Mouse (Mus musculus) kidney, adult 8-10 months (tissue): ENCODE results near the gene Aak1.
A peak's percentile ranks its signal among the peaks of the same experiment; 100 is the strongest.
"Not testable (repeated sequence)": the region's sequence is repeated elsewhere in the genome, so short reads cannot be mapped to it uniquely, and the experiment has no call there.

Source experiments
- DNase-seq, 2 experiments: peaks; one replicate each; pipeline ENCODE4 v3.0.0; 2022

The Aak1 gene

GRCm38 (mm10) chr6:87031310-87031709, 182.0 kb downstream of the Aak1 start:
- DNase-seq: peak; percentile 72 to 82

DNA sequence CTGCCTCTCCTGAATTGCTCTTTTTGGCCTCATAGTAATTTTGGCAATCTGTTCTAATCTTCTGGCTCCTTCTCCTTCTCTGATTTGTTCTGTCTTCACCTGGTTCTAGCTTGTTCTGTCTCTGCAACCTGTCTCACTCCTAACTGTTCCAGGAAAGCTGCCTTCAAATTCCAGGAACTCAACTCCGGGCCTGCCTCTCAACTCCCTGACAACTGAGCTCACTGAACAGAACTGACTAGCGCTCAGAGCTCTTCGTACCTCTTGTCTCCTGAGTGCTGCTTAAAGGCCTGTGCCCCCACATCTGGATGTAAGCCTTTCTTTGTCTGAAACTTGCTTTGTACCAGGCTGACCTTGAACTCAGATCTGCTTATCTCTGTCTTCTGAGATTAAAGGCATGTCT, 183.1 kb downstream of the Aak1 start:
- DNase-seq: peak in 1 of 2 experiments; percentile 16

DNA sequence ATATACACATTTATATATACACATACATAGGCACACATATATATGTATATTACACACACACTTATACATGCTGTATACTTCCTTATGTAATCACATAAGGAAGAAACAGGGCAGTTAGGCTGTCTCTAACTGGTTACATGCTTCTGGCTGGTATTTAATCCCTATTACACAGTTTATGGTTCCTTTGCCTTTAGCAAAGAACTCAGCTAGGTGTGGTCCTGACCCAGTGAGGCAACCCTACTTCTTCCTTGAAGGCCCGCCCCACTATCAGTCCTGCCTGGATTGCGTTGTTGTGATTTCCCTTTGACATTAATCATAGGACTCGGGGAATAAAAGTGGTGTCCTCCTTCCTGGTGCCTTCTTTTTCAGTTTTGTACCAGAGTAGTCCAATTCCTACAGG, 185.1 kb downstream of the Aak1 start:
- DNase-seq: no peak

GRCm38 (mm10) chr6:87037826-87038620, 188.7 kb downstream of the Aak1 start:
- DNase-seq: peak in 1 of 2 experiments; percentile 21

- no peak for DNase-seq
These were observed 189.8 kb downstream of the Aak1 start for GRCm38 (mm10) chr6:87039161-87039560.

- DNase-seq: no peak
These were observed 191.7 kb downstream of the Aak1 start for GRCm38 (mm10) chr6:87040971-87041370.

- no peak for DNase-seq
These were observed 192.1 kb downstream of the Aak1 start for GRCm38 (mm10) chr6:87041431-87041830.

DNA sequence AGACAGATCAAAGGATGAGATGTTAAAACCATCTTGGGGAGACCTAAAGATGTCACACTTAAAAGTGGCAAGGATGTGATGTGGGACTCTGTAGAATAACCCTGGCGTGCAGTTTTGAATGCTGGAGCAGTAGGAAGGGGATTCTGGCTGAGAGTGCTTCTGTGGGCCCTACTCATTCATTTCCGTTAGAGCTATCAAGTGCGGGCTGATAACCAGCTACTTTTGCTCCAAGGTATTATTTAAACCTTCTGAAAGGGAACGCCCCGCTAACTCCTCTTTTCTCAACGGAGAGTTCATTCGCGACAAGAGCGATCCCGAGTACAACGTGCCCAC, 192.7 kb downstream of the Aak1 start:
- no peak for DNase-seq

- DNase-seq: peak; percentile 92 to 93
These were observed 193.2 kb downstream of the Aak1 start, which contains the start of gene Gfpt1 for GRCm38 (mm10) chr6:87042337-87043130. Gfpt1 (plus strand) TSS chr6:87042846.

DNA sequence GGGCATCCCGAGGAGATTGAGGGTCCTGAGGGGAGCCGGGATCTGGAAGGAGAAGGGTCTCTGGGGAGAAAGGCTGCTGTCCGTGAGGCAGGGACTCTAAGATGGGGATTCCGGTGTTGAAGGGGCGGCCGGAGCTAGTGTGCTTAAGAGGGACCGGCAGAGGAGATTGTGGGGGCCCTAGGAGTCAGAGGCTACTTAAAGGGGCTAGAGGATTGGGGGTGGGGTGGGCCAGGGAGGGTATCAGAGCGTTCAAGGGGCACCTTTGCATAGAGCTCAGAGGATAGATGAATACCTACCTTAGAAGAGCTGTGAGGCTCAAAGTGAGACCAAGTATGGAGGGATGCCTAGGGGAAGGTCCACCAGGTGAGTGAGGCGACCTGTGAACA, 193.8 kb downstream of the Aak1 start:
- no peak for DNase-seq

DNA sequence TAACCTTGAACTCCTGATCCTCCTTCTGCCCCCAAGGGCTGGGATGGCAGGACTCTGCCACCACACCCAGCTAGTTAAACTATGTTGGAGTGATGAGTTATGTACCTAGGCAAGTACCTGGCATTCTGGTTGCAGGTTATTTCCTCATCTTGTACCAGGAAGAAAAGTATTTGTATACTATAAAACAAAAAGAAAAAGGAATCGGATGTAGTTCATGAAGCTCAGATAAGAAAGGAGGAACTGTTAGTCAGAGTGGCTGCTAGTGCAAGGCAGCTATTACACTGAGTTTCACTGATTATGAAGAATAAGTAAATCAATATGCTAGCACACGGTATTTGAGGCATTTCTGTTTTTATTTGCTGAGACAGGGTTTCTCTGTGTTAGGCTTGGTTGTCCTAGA, 195.6 kb downstream of the Aak1 start:
- DNase-seq: no peak

GRCm38 (mm10) chr6:87045507-87045906, 196.2 kb downstream of the Aak1 start:
- no peak for DNase-seq

DNA sequence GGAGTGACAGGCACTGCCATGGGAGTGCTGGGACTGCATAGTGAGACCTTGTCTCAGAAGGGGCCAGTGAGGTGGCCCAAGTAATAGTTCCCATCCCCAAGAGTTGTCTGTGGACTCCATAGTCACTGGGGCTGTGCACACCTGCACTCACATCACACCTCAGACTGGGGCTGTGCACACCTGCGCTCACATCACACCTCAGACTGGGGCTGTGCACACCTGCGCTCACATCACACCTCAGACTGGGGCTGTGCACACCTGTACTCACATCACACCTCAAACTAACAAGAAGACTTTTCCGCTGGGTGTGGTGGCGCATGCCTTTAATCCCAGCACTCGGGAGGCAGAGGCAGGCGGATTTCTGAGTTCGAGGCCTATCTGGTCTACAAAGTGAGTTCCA, 199.4 kb downstream of the Aak1 start:
- DNase-seq: not testable (repeated sequence)

- DNase-seq: no peak
These were observed 202.6 kb downstream of the Aak1 start for GRCm38 (mm10) chr6:87051886-87052425.
